Mouse (Mus musculus) lung, embryonic 15.5 days (tissue): ENCODE data around the gene Aurkaip1. TPM values are rescaled to one million over a fixed set of nuclear protein-coding genes. Genes with fewer than 3 reads are reported as not detected.

ENCODE experiments used
- ATAC-seq: fragments of 200-750 bp; cut with Nextera tagmentation; 2 replicates; pipeline ENCODE4 v1.8.0; 2017; ENCODE audit warnings: moderate number of reproducible peaks, borderline replicate concordance; ENCODE audit not compliant: low FRiP score, low TSS enrichment; ENCODE audit errors: extremely low read depth
- H3K27ac ChIP-seq: fragments of 300-500 bp; sonication (generic); 2 replicates; pipeline ENCODE4 v1.5.1; 2015; ENCODE audit warnings: moderate library complexity, mild to moderate bottlenecking, inconsistent platforms
- H3K27me3 ChIP-seq: fragments of 300-500 bp; sonication (generic); 2 replicates; pipeline ENCODE4 v1.6.1; 2015; ENCODE audit warnings: inconsistent platforms
- H3K36me3 ChIP-seq: fragments of 300-500 bp; sonication (generic); 2 replicates; pipeline ENCODE4 v1.6.1; 2015; ENCODE audit warnings: inconsistent platforms
- H3K4me1 ChIP-seq: fragments of 300-500 bp; sonication (generic); 2 replicates; pipeline ENCODE4 v1.6.1; 2015; ENCODE audit warnings: inconsistent platforms
- H3K4me2 ChIP-seq: fragments of 300-500 bp; sonication (generic); 2 replicates; pipeline ENCODE4 v1.6.1; 2015; ENCODE audit warnings: inconsistent platforms, mild to moderate bottlenecking, moderate library complexity
- H3K4me3 ChIP-seq: fragments of 300-500 bp; sonication (generic); 2 replicates; pipeline ENCODE4 v1.5.1; 2015; ENCODE audit warnings: mild to moderate bottlenecking, inconsistent platforms
- H3K9ac ChIP-seq: fragments of 300-500 bp; sonication (generic); 2 replicates; pipeline ENCODE4 v1.6.1; 2015; ENCODE audit warnings: inconsistent platforms
- H3K9me3 ChIP-seq: fragments of 300-500 bp; sonication (generic); 2 replicates; pipeline ENCODE4 v1.6.1; 2016; ENCODE audit warnings: inconsistent platforms
- WGBS: fragments of 180-500 bp; shearing (Covaris S2); methylation state at CpG from one replicate; pipeline ENCODE4 v1.1.7; 2015; 5-methylcytosine and 5-hydroxymethylcytosine counted together
- polyA plus RNA-seq: library from polyadenylated mRNA; unstranded; fragments of >200 nt; fragmentation: Nextera tagmentation; extraction: Ambion mirVana; gene quantifications from 2 replicates; pipeline ENCODE4 v1.2.1, GENCODE M21; 2015

Gene Aurkaip1
- polyA plus RNA-seq, 1 experiment from 2014 or later: 143 TPM

DNA sequence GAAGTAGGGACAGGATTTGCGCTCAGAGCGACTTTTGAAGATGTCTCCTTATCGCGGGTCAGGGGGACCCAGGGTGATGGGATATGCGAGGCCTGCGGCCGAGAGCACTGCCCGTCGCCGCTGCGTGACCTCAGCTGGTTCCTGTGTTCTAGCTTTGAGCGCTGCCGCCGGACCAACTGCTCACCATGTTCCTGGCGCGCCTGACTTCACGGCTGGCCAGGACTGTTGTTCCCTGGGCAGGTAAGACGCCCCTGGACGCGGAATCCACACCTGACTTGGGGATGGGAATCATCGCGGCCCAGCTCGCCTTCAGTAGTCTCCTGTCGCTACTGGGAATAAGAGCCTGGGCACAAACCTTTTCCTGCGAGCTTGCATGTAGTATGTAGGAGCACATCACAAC is 759 bp downstream of the Aurkaip1 start:
- H3K4me2 ChIP-seq: peak overlapping the region; percentile 93
- peak overlapping the region; percentile 78 for H3K9ac ChIP-seq
- no peaks in the 10 kb centered on the region for H3K9me3 ChIP-seq
- 1% methylated on average over 25 of the region's 25 CpGs for WGBS
- no peaks in the 10 kb centered on the region for H3K27me3 ChIP-seq
- H3K27ac ChIP-seq: peak overlapping the region; percentile 92
- ATAC-seq: no peak; the same call in 1 of the 2 replicates
- peaks cover 30% of the 10 kb centered on the region for H3K4me1 ChIP-seq
- H3K36me3 ChIP-seq: peaks cover 20% of the 10 kb centered on the region
- H3K4me3 ChIP-seq: peak overlapping the region; percentile 85

- H3K9me3 ChIP-seq: no peaks in the 10 kb centered on the region
- peak overlapping the region; percentile 78 for H3K9ac ChIP-seq
- peak overlapping the region; percentile 85 for H3K4me3 ChIP-seq
- ATAC-seq: no peak
- peak overlapping the region; percentile 93 for H3K4me2 ChIP-seq
- H3K4me1 ChIP-seq: peaks cover 35% of the 10 kb centered on the region
- H3K27ac ChIP-seq: no peak overlapping the region
- peaks cover 15% of the 10 kb centered on the region for H3K36me3 ChIP-seq
- 45% methylated on average over 10 of the region's 10 CpGs for WGBS
- H3K27me3 ChIP-seq: no peaks in the 10 kb centered on the region
These were observed 1.2 kb downstream of the Aurkaip1 start for GRCm38 (mm10) chr4:155832321-155832720.

GRCm38 (mm10) chr4:155833234-155833633 is 2.2 kb downstream of the Aurkaip1 start:
- H3K4me2 ChIP-seq: peak overlapping the region; percentile 93; the same call in 1 of the 2 replicates
- 77% methylated on average over 4 of the region's 4 CpGs for WGBS
- H3K36me3 ChIP-seq: peaks cover 6% of the 10 kb centered on the region; the same call in 1 of the 2 replicates
- H3K27me3 ChIP-seq: no peaks in the 10 kb centered on the region
- no peak for ATAC-seq
- H3K9ac ChIP-seq: no peak overlapping the region
- no peaks in the 10 kb centered on the region for H3K9me3 ChIP-seq
- H3K4me1 ChIP-seq: peaks cover 44% of the 10 kb centered on the region
- peak overlapping the region; percentile 85; the same call in 1 of the 2 replicates for H3K4me3 ChIP-seq
- 0 out of 2 replicates have a peak overlapping the region, but pooled peaks have one; percentile 9 for H3K27ac ChIP-seq

- peaks cover 49% of the 10 kb centered on the region for H3K4me1 ChIP-seq
- peak overlapping the region; percentile 84 for H3K27ac ChIP-seq
- H3K4me3 ChIP-seq: no peak overlapping the region; the same call in 1 of the 2 replicates
- H3K9ac ChIP-seq: no peak overlapping the region
- H3K4me2 ChIP-seq: peak overlapping the region; percentile 27
- peak; percentile 41 for ATAC-seq
- no peaks in the 10 kb centered on the region for H3K27me3 ChIP-seq
- 15% methylated on average over 2 of the region's 2 CpGs for WGBS
- H3K9me3 ChIP-seq: no peaks in the 10 kb centered on the region
- H3K36me3 ChIP-seq: peaks cover 5% of the 10 kb centered on the region; the same call in 1 of the 2 replicates
These were observed 2.8 kb downstream of the Aurkaip1 start for GRCm38 (mm10) chr4:155833836-155834235.

- Histone ChIP-seq H3K9ac (no peak overlapping the region; the same call in 1 of the 2 replicates), H3K4me3 (peak overlapping the region; percentile 11; the same call in 1 of the 2 replicates), H3K4me2 (peak overlapping the region; percentile 86), H3K27ac (peak overlapping the region; percentile 95), H3K27me3 (no peaks in the 10 kb centered on the region), H3K4me1 (peaks cover 65% of the 10 kb centered on the region), H3K9me3 (no peaks in the 10 kb centered on the region), H3K36me3 (peaks cover 8% of the 10 kb centered on the region)
- 39% methylated on average over 11 of the region's 11 CpGs for WGBS
- no peak for ATAC-seq
These were observed 6.4 kb downstream of the Aurkaip1 start for GRCm38 (mm10) chr4:155837404-155838010.

DNA sequence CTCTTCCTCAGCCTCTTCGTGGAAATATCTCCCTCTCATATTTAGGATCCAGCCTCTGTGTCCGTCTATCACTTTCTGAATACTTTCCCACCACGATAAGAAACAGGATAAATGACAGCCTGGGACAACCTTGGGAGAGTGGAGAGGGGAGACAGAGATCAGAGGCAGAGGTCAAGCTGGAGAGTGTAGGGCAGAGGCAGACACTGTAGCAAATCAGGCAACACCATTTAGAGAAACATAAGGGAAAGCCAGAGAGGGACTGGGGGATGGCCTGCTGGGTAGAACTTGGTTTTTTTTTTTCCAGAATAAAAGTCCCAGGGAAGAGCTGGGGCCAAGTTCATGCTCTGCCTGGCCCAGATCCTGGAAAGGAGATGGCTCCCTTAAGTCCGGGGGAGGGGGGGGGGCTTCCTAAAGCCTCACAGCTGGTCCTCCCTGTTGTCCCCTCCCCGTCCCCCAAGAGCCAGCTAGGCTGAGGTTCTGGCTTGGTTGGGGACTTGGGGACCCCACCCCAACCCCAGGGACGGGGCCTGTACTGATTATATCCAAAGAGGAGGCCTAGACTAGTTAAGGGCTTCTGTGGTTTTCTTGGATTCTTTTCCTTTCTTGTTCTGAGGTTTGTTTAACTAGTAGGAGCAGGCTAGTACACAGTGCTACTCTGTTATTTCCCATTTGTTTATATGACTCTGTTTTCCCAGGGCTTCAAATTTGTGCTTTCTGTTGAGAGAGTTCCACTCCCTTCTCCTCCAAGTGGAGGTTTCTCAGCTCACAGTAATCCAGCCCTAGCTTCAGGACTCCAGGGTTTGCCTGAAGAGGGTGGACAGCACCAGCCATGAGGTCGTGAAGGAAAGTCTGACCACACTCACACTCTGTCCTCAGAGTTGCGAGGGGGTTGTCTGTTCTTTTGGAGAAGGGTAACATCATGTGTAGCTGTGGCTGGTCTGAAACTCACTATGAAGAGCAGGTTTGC is 7.4 kb downstream of the Aurkaip1 start:
- H3K4me3 ChIP-seq: peak overlapping the region; percentile 60; the same call in 1 of the 2 replicates
- peak; percentile 50; the same call in 1 of the 2 replicates for ATAC-seq
- H3K36me3 ChIP-seq: peaks cover 12% of the 10 kb centered on the region
- 24% methylated on average over 8 of the region's 8 CpGs for WGBS
- peak overlapping the region; percentile 86 for H3K4me2 ChIP-seq
- peak overlapping the region; percentile 20; the same call in 1 of the 2 replicates for H3K9ac ChIP-seq
- peaks cover 56% of the 10 kb centered on the region for H3K4me1 ChIP-seq
- no peaks in the 10 kb centered on the region for H3K9me3 ChIP-seq
- H3K27ac ChIP-seq: peak overlapping the region; percentile 95
- no peaks in the 10 kb centered on the region for H3K27me3 ChIP-seq

GRCm38 (mm10) chr4:155839483-155839910 is 8.4 kb downstream of the Aurkaip1 start, which contains the start of gene Mxra8:
Mxra8 (plus strand) TSS chr4:155839680.
- ATAC-seq: peak; percentile 94
- peaks cover 47% of the 10 kb centered on the region for H3K4me1 ChIP-seq
- H3K9me3 ChIP-seq: no peaks in the 10 kb centered on the region
- peaks cover 12% of the 10 kb centered on the region for H3K36me3 ChIP-seq
- no peaks in the 10 kb centered on the region for H3K27me3 ChIP-seq
- peak within 1 kb of the TSS; percentile 65 for H3K9ac ChIP-seq
- H3K4me3 ChIP-seq: peak within 1 kb of the TSS; percentile 60
- peak within 1 kb of the TSS; percentile 86 for H3K4me2 ChIP-seq
- H3K27ac ChIP-seq: peak within 1 kb of the TSS; percentile 95
- 3% methylated on average over 16 of the region's 16 CpGs for WGBS

DNA sequence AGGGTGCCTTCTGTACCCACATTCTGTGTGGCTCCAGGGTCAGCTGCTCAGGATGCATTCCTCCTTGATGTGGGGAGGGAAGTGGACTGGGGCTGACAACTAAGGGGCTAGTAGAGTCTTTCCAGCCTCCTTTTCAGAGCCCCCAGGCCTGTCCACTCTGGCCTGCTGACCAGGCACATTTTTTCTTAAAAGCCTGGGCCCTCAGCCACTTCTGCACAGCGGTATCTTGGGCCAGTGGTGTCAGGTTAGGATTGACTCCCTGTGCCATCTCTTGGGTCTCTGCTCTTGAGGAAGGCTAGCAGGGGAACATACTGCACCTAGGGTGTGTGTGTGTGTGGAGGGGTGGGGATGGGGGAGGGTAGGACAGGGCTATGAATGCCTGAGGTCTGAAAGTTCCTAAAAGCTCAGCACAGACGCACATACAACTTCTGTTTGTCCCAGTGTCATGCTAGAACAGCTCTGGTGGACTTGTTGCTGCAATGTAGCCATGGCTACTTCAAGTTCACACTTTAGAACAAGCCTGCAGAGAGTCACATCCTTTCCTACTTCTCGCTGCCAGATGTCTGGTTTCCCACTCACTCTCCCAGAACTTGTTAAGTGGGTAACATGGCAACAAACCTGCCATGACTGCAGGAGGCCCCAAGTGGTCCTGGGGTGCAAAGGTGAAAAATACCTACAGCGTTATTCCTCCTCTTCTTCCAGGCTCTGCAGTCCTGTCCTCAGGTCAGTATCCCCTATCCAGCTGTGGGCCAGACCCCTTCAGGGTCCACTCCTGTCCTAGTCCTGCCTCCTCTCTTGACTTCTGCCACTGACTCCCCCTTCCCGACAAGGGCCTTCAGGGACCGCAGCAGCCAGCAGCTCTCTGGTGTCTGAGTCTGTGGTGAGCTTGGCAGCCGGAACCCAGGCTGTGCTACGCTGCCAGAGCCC is 9.3 kb downstream of the Aurkaip1 start:
- Histone ChIP-seq H3K27me3 (no peaks in the 10 kb centered on the region), H3K27ac (peak overlapping the region; percentile 95), H3K4me3 (peak overlapping the region; percentile 60), H3K4me2 (peak overlapping the region; percentile 86), H3K4me1 (peaks cover 47% of the 10 kb centered on the region), H3K9me3 (no peaks in the 10 kb centered on the region), H3K36me3 (peaks cover 12% of the 10 kb centered on the region), H3K9ac (peak overlapping the region; percentile 65)
- no peak for ATAC-seq
- 8% methylated on average over 8 of the region's 8 CpGs for WGBS

- Histone ChIP-seq H3K36me3 (peaks cover 12% of the 10 kb centered on the region), H3K9me3 (no peaks in the 10 kb centered on the region), H3K4me1 (peaks cover 47% of the 10 kb centered on the region), H3K27me3 (no peaks in the 10 kb centered on the region), H3K9ac (peak overlapping the region; percentile 65), H3K4me3 (peak overlapping the region; percentile 60), H3K27ac (peak overlapping the region; percentile 95; the same call in 1 of the 2 replicates), H3K4me2 (peak overlapping the region; percentile 86)
- WGBS: 1% methylated on average over 32 of the region's 32 CpGs
- peak; percentile 14 for ATAC-seq
These were observed 10.0 kb downstream of the Aurkaip1 start for GRCm38 (mm10) chr4:155841003-155841454.

DNA sequence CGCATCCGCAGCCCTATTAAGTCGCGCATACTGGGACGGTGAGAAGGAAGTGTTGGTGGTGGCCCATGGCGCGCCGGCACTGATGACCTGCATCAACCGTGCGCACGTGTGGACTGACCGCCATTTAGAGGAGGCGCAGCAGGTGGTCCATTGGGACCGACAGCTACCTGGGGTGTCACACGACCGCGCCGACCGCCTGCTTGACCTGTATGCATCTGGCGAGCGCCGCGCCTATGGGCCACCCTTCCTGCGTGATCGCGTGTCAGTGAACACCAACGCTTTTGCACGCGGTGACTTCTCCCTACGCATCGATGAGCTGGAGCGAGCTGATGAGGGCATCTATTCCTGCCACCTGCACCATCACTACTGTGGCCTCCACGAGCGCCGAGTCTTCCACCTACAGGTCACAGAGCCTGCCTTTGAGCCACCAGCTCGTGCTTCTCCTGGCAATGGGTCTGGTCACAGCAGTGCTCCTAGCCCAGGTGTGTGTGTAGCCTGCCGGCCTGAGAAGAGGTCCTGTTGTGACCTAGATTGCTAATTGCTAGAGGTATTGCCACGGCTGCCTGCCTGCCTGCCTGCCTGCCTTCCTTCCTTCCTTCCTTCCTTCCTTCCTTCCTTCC is 10.7 kb downstream of the Aurkaip1 start:
- Histone ChIP-seq H3K4me3 (peak overlapping the region; percentile 60), H3K36me3 (peaks cover 12% of the 10 kb centered on the region), H3K27ac (no peak overlapping the region), H3K4me2 (peak overlapping the region; percentile 86), H3K27me3 (no peaks in the 10 kb centered on the region), H3K4me1 (peaks cover 52% of the 10 kb centered on the region), H3K9me3 (no peaks in the 10 kb centered on the region), H3K9ac (no peak overlapping the region)
- ATAC-seq: no peak
- WGBS: 38% methylated on average over 38 of the region's 38 CpGs
